ENCODE assay signal across 19 mouse cellular contexts in genomic region chr2:127137838-127138420, GRCm38 (mm10). TPM values are rescaled to one million over a fixed set of nuclear protein-coding genes. Genes with fewer than 3 reads are reported as not detected.
DNase-seq lines count a peak whose midpoint lies in the region; ATAC-seq and TF ChIP-seq lines count a peak whose summit lies in the region.
"Had no signal": no experiment of that assay in that cellular context is flagged by ENCODE, and none has a peak within 500 bp of the region (broad histone marks: within the 10 kb centered on the region; RNA-seq: fewer than 3 reads in every experiment).

No protein-coding gene starts in this region.

- peaks cover 36% of the 10 kb centered on the region for H3K36me3 ChIP-seq in forebrain, embryonic 10.5 days (replicated peaks)
- 0 out of 2 replicates have a peak, but pooled peaks cover 5% of the 10 kb centered on the region for H3K36me3 ChIP-seq in forebrain, postnatal 0 days (ENCODE audit: insufficient read depth)
- no peaks in the 10 kb centered on the region; the same call in 1 of the 2 replicates for H3K36me3 ChIP-seq in hindbrain, embryonic 13.5 days
- H3K36me3 ChIP-seq in hindbrain, embryonic 10.5 days: peaks cover 33% of the 10 kb centered on the region
- H3K36me3 ChIP-seq in lung, postnatal 0 days (ENCODE audit: insufficient read depth, low read length): peaks cover 4% of the 10 kb centered on the region; the same call in 1 of the 2 replicates
- H3K36me3 ChIP-seq in stomach, postnatal 0 days (ENCODE audit: control insufficient read depth, insufficient read depth, low read length): peaks cover 8% of the 10 kb centered on the region; the same call in 1 of the 2 replicates
- H3K36me3 ChIP-seq: hindbrain, embryonic 15.5 days had no signal

- H3K4me2 ChIP-seq in forebrain, postnatal 0 days (ENCODE audit: low read depth): no peak overlapping the region
- no peak overlapping the region for H3K4me2 ChIP-seq in hindbrain, embryonic 13.5 days
- H3K4me2 ChIP-seq in lung, postnatal 0 days (replicated peaks; ENCODE audit: low read depth, low read length): no peak overlapping the region
- 0 out of 2 replicates have a peak overlapping the region, but pooled peaks have one; percentile 5 for H3K4me2 ChIP-seq in stomach, postnatal 0 days (replicated peaks; ENCODE audit: low read depth)
- H3K4me2 ChIP-seq: hindbrain, embryonic 15.5 days; midbrain, embryonic 12.5 days had no signal

- H3K9me3 ChIP-seq in forebrain, embryonic 10.5 days: peaks cover 3% of the 10 kb centered on the region
- H3K9me3 ChIP-seq in forebrain, postnatal 0 days (ENCODE audit: low read length): no peaks in the 10 kb centered on the region
- no peaks in the 10 kb centered on the region for H3K9me3 ChIP-seq in hindbrain, embryonic 13.5 days
- no peaks in the 10 kb centered on the region for H3K9me3 ChIP-seq in hindbrain, embryonic 10.5 days
- H3K9me3 ChIP-seq in lung, postnatal 0 days (ENCODE audit: low read length): no peaks in the 10 kb centered on the region
- no peaks in the 10 kb centered on the region for H3K9me3 ChIP-seq in stomach, postnatal 0 days (ENCODE audit: control insufficient read depth, low read length)
- H3K9me3 ChIP-seq: hindbrain, embryonic 15.5 days; midbrain, embryonic 12.5 days had no signal

- TF ChIP-seq CTCF in forebrain, postnatal 0 days (IDR thresholded peaks at IDR 0.05; ENCODE audit: low read depth): no peak
- peak; percentile 15; the same call in 1 of the 2 replicates for TF ChIP-seq CTCF in lung, postnatal 0 days (IDR thresholded peaks at IDR 0.05)
- TF ChIP-seq CTCF in stomach, postnatal 0 days (IDR thresholded peaks at IDR 0.05; ENCODE audit: low read depth): no peak

- no peak for TF ChIP-seq EP300 in lung, postnatal 0 days (IDR thresholded peaks at IDR 0.05)
- TF ChIP-seq EP300 in stomach, postnatal 0 days (optimal IDR thresholded peaks at IDR 0.05): no peak

- H3K27me3 ChIP-seq in forebrain, embryonic 10.5 days (ENCODE audit: poor library complexity, severe bottlenecking): no peaks in the 10 kb centered on the region
- H3K27me3 ChIP-seq in forebrain, postnatal 0 days (ENCODE audit: insufficient read depth, low read length): no peaks in the 10 kb centered on the region
- H3K27me3 ChIP-seq in hindbrain, embryonic 13.5 days: no peaks in the 10 kb centered on the region
- H3K27me3 ChIP-seq in hindbrain, embryonic 10.5 days (ENCODE audit: insufficient read depth, poor library complexity, severe bottlenecking): no peaks in the 10 kb centered on the region
- no peaks in the 10 kb centered on the region for H3K27me3 ChIP-seq in lung, postnatal 0 days (replicated peaks; ENCODE audit: insufficient read depth, low read length)
- H3K27me3 ChIP-seq in stomach, postnatal 0 days (ENCODE audit: control insufficient read depth, insufficient read depth, low read length): no peaks in the 10 kb centered on the region
- H3K27me3 ChIP-seq: hindbrain, embryonic 15.5 days; Patski had no signal

- no peak overlapping the region for H3K4me3 ChIP-seq in forebrain, embryonic 10.5 days
- H3K4me3 ChIP-seq in forebrain, postnatal 0 days (ENCODE audit: low read depth, low read length): no peak overlapping the region
- H3K4me3 ChIP-seq in hindbrain, embryonic 13.5 days: no peak overlapping the region
- H3K4me3 ChIP-seq in hindbrain, embryonic 10.5 days: no peak overlapping the region
- no peak overlapping the region for H3K4me3 ChIP-seq in lung, postnatal 0 days (ENCODE audit: low read depth, low read length)
- H3K4me3 ChIP-seq in stomach, postnatal 0 days (ENCODE audit: low read depth, low read length): no peak overlapping the region
- H3K4me3 ChIP-seq: heart, embryonic 12.5 days; hindbrain, embryonic 15.5 days; midbrain, embryonic 12.5 days; myocyte had no signal

- no peak for ATAC-seq in forebrain, postnatal 0 days
- no peak for ATAC-seq in hindbrain, embryonic 13.5 days (ENCODE audit: low FRiP score)
- ATAC-seq in lung, postnatal 0 days: no peak
- ATAC-seq in stomach, postnatal 0 days (ENCODE audit: low FRiP score, low TSS enrichment): peak; percentile 66
- ATAC-seq: Patski had no signal

- H3K9ac ChIP-seq in forebrain, postnatal 0 days: no peak overlapping the region
- no peak overlapping the region for H3K9ac ChIP-seq in hindbrain, embryonic 13.5 days
- no peak overlapping the region for H3K9ac ChIP-seq in lung, postnatal 0 days (replicated peaks; ENCODE audit: low read depth)
- H3K9ac ChIP-seq in stomach, postnatal 0 days (ENCODE audit: low read length): no peak overlapping the region
- H3K9ac ChIP-seq: heart, embryonic 12.5 days; hindbrain, embryonic 15.5 days; midbrain, embryonic 12.5 days had no signal

- DNase-seq in forebrain, embryonic 10.5 days (ENCODE audit: extremely low spot score, low spot score): no peak
- DNase-seq in forebrain, postnatal 0 days: no peak
- DNase-seq in hindbrain, embryonic 10.5 days (ENCODE audit: low spot score): no peak
- no peak for DNase-seq in lung, postnatal 0 days (ENCODE audit: low spot score)
- DNase-seq in lung, postnatal 10 days: no peak
- peak; percentile 52 for DNase-seq in stomach, postnatal 0 days (ENCODE audit: low spot score)
- DNase-seq in thymus, postnatal 25 days: no peak
- DNase-seq: cerebellum, adult 11 months; cerebellum, postnatal 25 days; kidney, postnatal 4 days; left cerebral cortex, postnatal 4 days; right cerebral cortex, adult 18-20 months; thymus, postnatal 36 days had no signal

- peaks cover 36% of the 10 kb centered on the region for H3K4me1 ChIP-seq in forebrain, embryonic 10.5 days
- peaks cover 15% of the 10 kb centered on the region for H3K4me1 ChIP-seq in forebrain, postnatal 0 days (ENCODE audit: insufficient read depth)
- H3K4me1 ChIP-seq in hindbrain, embryonic 13.5 days (replicated peaks): peaks cover 41% of the 10 kb centered on the region
- H3K4me1 ChIP-seq in hindbrain, embryonic 10.5 days (replicated peaks): peaks cover 34% of the 10 kb centered on the region
- H3K4me1 ChIP-seq in lung, postnatal 0 days (ENCODE audit: insufficient read depth, low read depth, low read length): peaks cover 11% of the 10 kb centered on the region; the same call in 1 of the 2 replicates
- peaks cover 5% of the 10 kb centered on the region; the same call in 1 of the 2 replicates for H3K4me1 ChIP-seq in stomach, postnatal 0 days (replicated peaks; ENCODE audit: control insufficient read depth, insufficient read depth)

- H3K27ac ChIP-seq in forebrain, embryonic 10.5 days: 0 out of 2 replicates have a peak overlapping the region, but pooled peaks have one; percentile 74
- H3K27ac ChIP-seq in forebrain, postnatal 0 days (ENCODE audit: low read depth, low read length): no peak overlapping the region
- 0 out of 2 replicates have a peak overlapping the region, but pooled peaks have one; percentile 66 for H3K27ac ChIP-seq in hindbrain, embryonic 13.5 days
- no peak overlapping the region for H3K27ac ChIP-seq in hindbrain, embryonic 10.5 days
- H3K27ac ChIP-seq in lung, postnatal 0 days (ENCODE audit: low read length): peak overlapping the region; percentile 6; the same call in 1 of the 2 replicates
- H3K27ac ChIP-seq in stomach, postnatal 0 days (replicated peaks): peak overlapping the region; percentile 69

- WGBS in forebrain, embryonic 10.5 days: 87% methylated on average over 10 of the region's 10 CpGs
- 73% methylated on average over 10 of the region's 10 CpGs for WGBS in forebrain, postnatal 0 days
- 86% methylated on average over 10 of the region's 10 CpGs for WGBS in hindbrain, embryonic 13.5 days
- 87% methylated on average over 10 of the region's 10 CpGs for WGBS in hindbrain, embryonic 10.5 days
- 46% methylated on average over 10 of the region's 10 CpGs for WGBS in lung, postnatal 0 days
- 45% methylated on average over 10 of the region's 10 CpGs for WGBS in stomach, postnatal 0 days

RNA-seq across cellular contexts. Expression of gene Ncaph, which starts 4.2 kb away (rescaled TPM):
- 124 and 126 TPM in 2 replicates for polyA plus RNA-seq in forebrain, embryonic 10.5 days (2016; fragmentation: Nextera tagmentation; extraction: Ambion mirVana)
- 8.0 and 10.9 TPM in 2 replicates for total RNA-seq in forebrain, postnatal 0 days (2014; rRNA removed)
- polyA plus RNA-seq in forebrain, postnatal 0 days (2015; fragmentation: Nextera tagmentation; extraction: Ambion mirVana): 10.8 and 11.0 TPM in 2 replicates
- 20.2 and 21.1 TPM in 2 replicates for polyA plus RNA-seq in hindbrain, embryonic 13.5 days (2015; fragmentation: Nextera tagmentation; extraction: Ambion mirVana)
- 83.7 and 110 TPM in 2 replicates for polyA plus RNA-seq in hindbrain, embryonic 10.5 days (2016; fragmentation: Nextera tagmentation; extraction: Ambion mirVana)
- 13.4 and 17.7 TPM in 2 replicates for polyA plus RNA-seq in lung, postnatal 0 days (2015; fragmentation: Nextera tagmentation; extraction: Ambion mirVana)
- 14.5 and 18.3 TPM in 2 replicates for polyA plus RNA-seq in stomach, postnatal 0 days (2015; fragmentation: Nextera tagmentation; extraction: Ambion mirVana)

RNA-seq across cellular contexts. Expression of gene Itpripl1, which starts 5.3 kb away (rescaled TPM):
- polyA plus RNA-seq in forebrain, embryonic 10.5 days (2016; fragmentation: Nextera tagmentation; extraction: Ambion mirVana): 17.6 and 18.3 TPM in 2 replicates
- total RNA-seq in forebrain, postnatal 0 days (2014; rRNA removed): 11.0 and 16.9 TPM in 2 replicates
- 15.5 and 16.0 TPM in 2 replicates for polyA plus RNA-seq in forebrain, postnatal 0 days (2015; fragmentation: Nextera tagmentation; extraction: Ambion mirVana)
- polyA plus RNA-seq in hindbrain, embryonic 13.5 days (2015; fragmentation: Nextera tagmentation; extraction: Ambion mirVana): 11.4 and 13.1 TPM in 2 replicates
- 12.6 and 14.1 TPM in 2 replicates for polyA plus RNA-seq in hindbrain, embryonic 10.5 days (2016; fragmentation: Nextera tagmentation; extraction: Ambion mirVana)
- 21.5 and 24.5 TPM in 2 replicates for polyA plus RNA-seq in lung, postnatal 0 days (2015; fragmentation: Nextera tagmentation; extraction: Ambion mirVana)
- polyA plus RNA-seq in stomach, postnatal 0 days (2015; fragmentation: Nextera tagmentation; extraction: Ambion mirVana): 16.9 and 18.3 TPM in 2 replicates

Comparison
In these comparisons a context has a peak if more than half of its experiments do, and no peak if none do; other contexts are left out.
1. H3K27ac ChIP-seq: peak in forebrain, embryonic 10.5 days (single experiment), hindbrain, embryonic 13.5 days (single experiment), lung, postnatal 0 days (single experiment) and stomach, postnatal 0 days (single experiment); none in forebrain, postnatal 0 days (single experiment) and hindbrain, embryonic 10.5 days (single experiment).